Mouse (Mus musculus): ENCODE results near the gene Olfr815.
"Not testable (repeated sequence)": the region's sequence is repeated elsewhere in the genome, so short reads cannot be mapped to it uniquely, and the experiment has no call there.

DNA sequence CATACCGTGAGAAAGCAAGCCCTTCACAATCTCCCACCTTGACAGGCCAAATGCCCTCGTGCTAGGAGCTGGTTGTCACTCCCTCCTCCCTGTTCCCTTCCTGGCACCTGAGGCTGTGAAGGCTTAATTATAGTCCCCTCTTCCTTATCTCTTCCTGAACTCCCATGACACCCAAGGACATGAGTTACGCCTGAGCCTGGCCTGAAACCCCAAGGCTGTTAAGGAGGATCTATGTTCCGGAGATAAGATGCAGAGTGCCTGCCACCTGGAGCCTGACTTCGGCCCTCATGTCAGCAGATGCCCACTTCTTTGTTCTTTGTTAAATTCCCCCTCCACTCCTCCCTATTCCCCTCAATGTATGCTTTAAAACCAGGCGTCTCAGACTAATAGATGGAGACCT lies 20.2 kb downstream of the Olfr815 start:
- TF ChIP-seq CTCF (IDR thresholded peaks at IDR 0.05; ENCODE audit: borderline replicate concordance, control insufficient read depth, extremely low read depth, insufficient read depth, low read length, poor library complexity); POLR2A (IDR thresholded peaks at IDR 0.05; ENCODE audit: control insufficient read depth, extremely low read depth, insufficient read depth, low read length, poor library complexity): not testable (repeated sequence)

Measured in thymus, adult 2 months (tissue).